Comparison of ENCODE assay signal across 11 mouse cellular contexts in the genomic region with DNA sequence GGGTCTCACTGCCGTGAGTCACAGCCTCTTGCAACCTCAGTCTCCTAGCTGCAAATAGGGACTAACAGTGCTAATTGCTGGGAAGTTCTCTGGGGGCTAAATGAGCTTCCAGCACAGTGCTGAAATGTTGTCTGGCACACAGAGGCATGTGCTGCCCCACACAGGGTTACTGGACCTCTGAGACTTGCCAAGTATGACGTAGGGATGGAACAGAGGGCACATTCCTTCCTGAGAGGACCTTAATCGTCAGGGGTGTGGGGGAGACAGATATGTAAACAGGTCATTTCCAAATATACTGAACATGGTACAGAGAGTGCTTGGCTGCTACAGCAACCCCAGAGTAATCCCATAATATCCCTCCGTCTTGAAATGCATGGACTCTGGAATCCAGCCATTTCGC. TPM values are rescaled to one million over a fixed set of nuclear protein-coding genes. Genes with fewer than 3 reads are reported as not detected.
A peak's percentile ranks its signal among the peaks of the same experiment; 100 is the strongest.
DNase-seq lines count a peak whose midpoint lies in the region; ATAC-seq and TF ChIP-seq lines count a peak whose summit lies in the region.
"Had no signal": no experiment of that assay in that cellular context is flagged by ENCODE, and none has a peak within 500 bp of the region (broad histone marks: within the 10 kb centered on the region; RNA-seq: fewer than 3 reads in every experiment).

No protein-coding gene starts in this region.

- no peak overlapping the region for H3K4me2 ChIP-seq in heart, postnatal 0 days (ENCODE audit: low read depth, low read length)
- H3K4me2 ChIP-seq in lung, embryonic 15.5 days: no peak overlapping the region

- ATAC-seq in heart, postnatal 0 days (ENCODE audit: insufficient read depth, low read depth): peak; percentile 91
- peak; percentile 56 for ATAC-seq in lung, embryonic 15.5 days (ENCODE audit: borderline replicate concordance, extremely low read depth, low FRiP score, low TSS enrichment)
- no peak for ATAC-seq in cerebellum, adult (ENCODE audit: insufficient number of reproducible peaks, low FRiP score, low TSS enrichment)
- ATAC-seq in megakaryocyte-erythroid progenitor cell, adult 5-6 weeks (replicated peaks; ENCODE audit: low FRiP score, low TSS enrichment, poor library complexity, severe bottlenecking): no peak

- H3K4me3 ChIP-seq in gastrocnemius, adult 2 months: no peak overlapping the region
- H3K4me3 ChIP-seq in heart, postnatal 0 days (ENCODE audit: low read depth, low read length): no peak overlapping the region
- no peak overlapping the region for H3K4me3 ChIP-seq in lung, embryonic 15.5 days

- DNase-seq in gastrocnemius, adult 2 months: no peak
- no peak for DNase-seq in gastrocnemius, postnatal 4 days (ENCODE audit: low spot score in 2 of 2)
- DNase-seq in NIH3T3 (ENCODE audit: low read depth): peak; percentile 88
- DNase-seq in heart, postnatal 0 days (ENCODE audit: low spot score): peak; percentile 95
- no peak for DNase-seq in left cerebral cortex, postnatal 25 days (ENCODE audit: low spot score in 2 of 2)
- DNase-seq: B cell, adult 2 months; embryo, embryonic 11 days had no signal

- 23% methylated on average over 5 of the region's 5 CpGs for WGBS in heart, postnatal 0 days
- WGBS in lung, embryonic 15.5 days: 35% methylated on average over 5 of the region's 5 CpGs

- H3K27me3 ChIP-seq in heart, postnatal 0 days (ENCODE audit: control insufficient read depth, insufficient read depth, low read length): no peaks in the 10 kb centered on the region
- no peaks in the 10 kb centered on the region for H3K27me3 ChIP-seq in lung, embryonic 15.5 days

- peak overlapping the region; percentile 80 for H3K27ac ChIP-seq in gastrocnemius, adult 2 months
- peak overlapping the region; percentile 95 for H3K27ac ChIP-seq in heart, postnatal 0 days (ENCODE audit: low read depth)
- H3K27ac ChIP-seq in lung, embryonic 15.5 days: peak overlapping the region; percentile 75
- H3K27ac ChIP-seq: liver, embryonic 14.5 days had no signal

- no peaks in the 10 kb centered on the region for H3K9me3 ChIP-seq in heart, postnatal 0 days (replicated peaks; ENCODE audit: control insufficient read depth, low read length)
- H3K9me3 ChIP-seq in lung, embryonic 15.5 days: no peaks in the 10 kb centered on the region

- H3K4me1 ChIP-seq in heart, postnatal 0 days (ENCODE audit: control insufficient read depth, insufficient read depth): peaks cover 27% of the 10 kb centered on the region
- peaks cover 26% of the 10 kb centered on the region for H3K4me1 ChIP-seq in lung, embryonic 15.5 days

- intact Hi-C loops in gastrocnemius, adult 2 months (cut with DNase I): no loop called here
- intact Hi-C loops in left cerebral cortex, postnatal 25 days (cut with DNase I): no loop called here

- H3K9ac ChIP-seq in heart, postnatal 0 days (replicated peaks; ENCODE audit: low read depth, low read length): no peak overlapping the region
- H3K9ac ChIP-seq in lung, embryonic 15.5 days: no peak overlapping the region
- H3K9ac ChIP-seq: liver, embryonic 14.5 days had no signal

- TF ChIP-seq CTCF in gastrocnemius, adult 2 months (IDR thresholded peaks at IDR 0.05): no peak
- no peak for TF ChIP-seq CTCF in heart, postnatal 0 days (IDR thresholded peaks at IDR 0.05; ENCODE audit: low read depth)

- H3K36me3 ChIP-seq in heart, postnatal 0 days (replicated peaks; ENCODE audit: control insufficient read depth, insufficient read depth, low read length): no peaks in the 10 kb centered on the region
- no peaks in the 10 kb centered on the region for H3K36me3 ChIP-seq in lung, embryonic 15.5 days

- peak; percentile 94 for TF ChIP-seq EP300 in heart, postnatal 0 days (IDR thresholded peaks at IDR 0.05; ENCODE audit: low read depth)

RNA-seq across cellular contexts. Expression of gene Idh2, which starts 5.9 kb away (rescaled TPM):
- 100 to 1,000 TPM; 236 to 647 TPM for total RNA-seq in gastrocnemius, adult 2 months (2021)
- 100 to 1,000 TPM; 433 to 473 TPM for total RNA-seq in gastrocnemius, postnatal 4 days (2021)
- total RNA-seq in heart, postnatal 0 days (2014; rRNA removed; ENCODE audit: low replicate concordance): 3,422 and 3,660 TPM in 2 replicates
- 2,757 and 2,826 TPM in 2 replicates for polyA plus RNA-seq in heart, postnatal 0 days (2015; fragmentation: Nextera tagmentation; extraction: Ambion mirVana)
- polyA plus RNA-seq in lung, embryonic 15.5 days (2015; fragmentation: Nextera tagmentation; extraction: Ambion mirVana): 690 and 692 TPM in 2 replicates
- 10 to 100 TPM; 50.8 to 59.1 TPM for total RNA-seq in left cerebral cortex, postnatal 25 days (2021)
- total RNA-seq in megakaryocyte-erythroid progenitor cell, adult 5-6 weeks (2014; fragmentation: Nextera tagmentation): 80.7 and 102 TPM in 2 replicates
- 117 and 132 TPM in 2 replicates for total RNA-seq in megakaryocyte-erythroid progenitor cell, adult 5-6 weeks (2017)

Comparison
In these comparisons a context has a peak if more than half of its experiments do, and no peak if none do; other contexts are left out.
1. DNase-seq: peak in NIH3T3 (single experiment) and heart, postnatal 0 days (single experiment); none in gastrocnemius, adult 2 months (single experiment), gastrocnemius, postnatal 4 days (0 of 2) and left cerebral cortex, postnatal 25 days (0 of 2).
2. ATAC-seq: peak in heart, postnatal 0 days (single experiment) and lung, embryonic 15.5 days (single experiment); none in cerebellum, adult (single experiment) and megakaryocyte-erythroid progenitor cell, adult 5-6 weeks (single experiment).
3. Peak in every context shown above with its lines, with median percentiles within 50 percentile points of each other: H3K27ac ChIP-seq.